Mouse (Mus musculus): ENCODE data around the gene Tnfrsf21.

Tnfrsf21 gene

GRCm38 (mm10) chr17:43025819-43026593 is 9.7 kb downstream of the Tnfrsf21 start:
- DNase-seq: no peak

- DNase-seq: no peak
Measured at GRCm38 (mm10) chr17:43026708-43027107, 10.4 kb downstream of the Tnfrsf21 start.

- no peak for DNase-seq
Measured at GRCm38 (mm10) chr17:43029546-43029945, 13.2 kb downstream of the Tnfrsf21 start.

GRCm38 (mm10) chr17:43030290-43030689 is 13.9 kb downstream of the Tnfrsf21 start:
- DNase-seq: peak; percentile 32

GRCm38 (mm10) chr17:43032489-43033036 is 16.2 kb downstream of the Tnfrsf21 start:
- DNase-seq: peak; percentile 68

- no peak for DNase-seq
Measured at GRCm38 (mm10) chr17:43035386-43035785, 19.0 kb downstream of the Tnfrsf21 start.

- peak; percentile 30 for DNase-seq
Measured at GRCm38 (mm10) chr17:43036058-43036757, 19.9 kb downstream of the Tnfrsf21 start.

GRCm38 (mm10) chr17:43040571-43040970 is 24.2 kb downstream of the Tnfrsf21 start:
- no peak for DNase-seq

- no peak for DNase-seq
Measured at GRCm38 (mm10) chr17:43050619-43051018, 34.3 kb downstream of the Tnfrsf21 start.

GRCm38 (mm10) chr17:43052791-43053190 is 36.4 kb downstream of the Tnfrsf21 start:
- DNase-seq: no peak

GRCm38 (mm10) chr17:43053943-43054342 is 37.6 kb downstream of the Tnfrsf21 start:
- DNase-seq: no peak

- DNase-seq: no peak
Measured at GRCm38 (mm10) chr17:43058277-43059025, 42.1 kb downstream of the Tnfrsf21 start.

- no peak for DNase-seq
Measured at GRCm38 (mm10) chr17:43064705-43065104, 48.4 kb downstream of the Tnfrsf21 start.

- DNase-seq: no peak
Measured at GRCm38 (mm10) chr17:43068846-43069553, 52.6 kb downstream of the Tnfrsf21 start.

- no peak for DNase-seq
Measured at GRCm38 (mm10) chr17:43070946-43071345, 54.6 kb downstream of the Tnfrsf21 start.

- DNase-seq: no peak
Measured at GRCm38 (mm10) chr17:43072142-43072786, 55.9 kb downstream of the Tnfrsf21 start.

GRCm38 (mm10) chr17:43072787-43073148 is 56.4 kb downstream of the Tnfrsf21 start:
- no peak for DNase-seq

- DNase-seq: no peak
Measured at GRCm38 (mm10) chr17:43074391-43074790, 58.0 kb downstream of the Tnfrsf21 start.

GRCm38 (mm10) chr17:43075100-43075499 is 58.7 kb downstream of the Tnfrsf21 start:
- no peak for DNase-seq

GRCm38 (mm10) chr17:43075937-43076336 is 59.6 kb downstream of the Tnfrsf21 start:
- no peak for DNase-seq

GRCm38 (mm10) chr17:43076801-43077493 is 60.6 kb downstream of the Tnfrsf21 start:
- DNase-seq: peak; percentile 85
